Mouse (Mus musculus): ENCODE measurements at regions not wholly inside any gene's neighbourhood (a gene's known extent, or its start where the extent isn't known, plus 50 kb on each side); places are given as distances from the start of the nearest gene placed in this dataset.

DNA sequence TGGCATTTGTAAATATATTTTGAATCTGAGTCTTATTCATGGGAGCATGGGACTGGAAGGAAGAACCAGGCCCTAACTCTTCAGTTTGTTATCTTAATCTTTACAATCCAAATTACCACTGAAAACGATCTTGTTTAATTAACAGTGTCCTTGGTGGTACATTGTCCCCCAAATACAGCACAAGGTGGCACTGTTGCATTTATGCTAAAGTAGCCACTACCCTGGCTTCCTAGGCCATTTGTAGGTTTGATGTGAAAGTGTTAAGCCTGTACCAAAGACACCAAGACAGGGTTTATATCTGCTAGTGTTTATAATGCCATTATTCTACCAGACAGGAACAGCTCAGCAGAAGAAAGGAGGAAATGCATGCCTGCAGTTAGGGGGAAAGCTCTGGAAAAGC, 66.9 kb upstream of the Rfc3 start:
- no peak for TF ChIP-seq TBP (conservative IDR thresholded peaks at IDR 0.05; ENCODE audit: low read depth, low read length)
- no peak for TF ChIP-seq TCF12 (IDR thresholded peaks at IDR 0.05; ENCODE audit: low read depth, low read length)
- TF ChIP-seq POLR2A (IDR thresholded peaks at IDR 0.05; ENCODE audit: low read depth, low read length): no peak
- TF ChIP-seq EP300 (IDR thresholded peaks at IDR 0.05; ENCODE audit: low read length): no peak

All from CH12.LX (cell line).